Mouse (Mus musculus): Measurements from ENCODE around the gene Tbxas1.

GRCm38 (mm10) chr6:39017942-39018341 lies 142.7 kb downstream of the Tbxas1 start:
- TF ChIP-seq POLR2A (IDR thresholded peaks at IDR 0.05; ENCODE audit: borderline replicate concordance, insufficient read depth, low read length) (no peak), CTCF (IDR thresholded peaks at IDR 0.05; ENCODE audit: borderline replicate concordance, insufficient read depth, low read depth, low read length) (no peak)

Measured in cerebellum, adult 2 months (tissue).